Mouse (Mus musculus): ENCODE measurements around the gene Rasl2-9.
"Not testable (repeated sequence)": the region's sequence is repeated elsewhere in the genome, so short reads cannot be mapped to it uniquely, and the experiment has no call there.

The Rasl2-9 gene

DNA sequence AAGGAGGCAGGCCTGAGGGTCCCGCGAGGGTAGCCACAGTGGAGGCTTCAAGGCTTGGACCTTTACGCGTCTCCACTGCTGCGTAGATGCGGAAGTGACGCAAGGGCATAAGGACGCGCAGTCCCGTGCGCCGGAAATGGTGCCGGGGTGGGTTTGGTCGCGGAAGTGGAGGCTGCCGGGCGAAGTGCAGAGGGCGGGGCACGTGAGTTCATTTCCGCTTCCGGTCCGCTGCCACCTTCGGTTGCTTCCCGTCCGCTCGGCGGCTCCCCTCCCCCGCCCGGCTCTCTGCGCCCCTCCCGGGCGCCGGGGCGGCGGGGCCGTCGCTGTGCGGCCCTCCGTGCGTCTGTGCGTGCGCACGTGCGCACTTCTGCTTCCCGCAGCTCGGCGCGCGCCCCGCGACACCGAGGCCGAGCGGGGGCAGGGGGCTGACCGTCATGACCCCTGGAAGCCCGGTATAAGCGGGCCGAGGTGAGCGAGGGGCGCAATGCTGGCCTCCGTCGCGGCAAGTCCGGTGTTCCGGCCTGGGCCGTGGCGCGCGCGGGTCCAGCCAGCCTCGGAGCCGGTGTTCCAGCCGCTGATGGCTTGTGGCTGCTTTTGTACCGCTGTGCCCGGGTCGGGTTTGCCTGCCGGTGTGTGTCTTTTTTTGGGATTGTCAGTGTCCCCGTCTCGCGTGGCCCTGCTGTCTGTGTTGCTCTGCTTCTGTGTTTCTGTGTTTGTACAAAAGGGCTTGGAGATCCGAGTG, 45.6 kb downstream of the Rasl2-9 start, which contains the start of gene Epn1:
TSS of gene Epn1 (plus strand) at position 226 of the 742 bp plus-strand sequence.
- peak; percentile 95 for DNase-seq

DNA sequence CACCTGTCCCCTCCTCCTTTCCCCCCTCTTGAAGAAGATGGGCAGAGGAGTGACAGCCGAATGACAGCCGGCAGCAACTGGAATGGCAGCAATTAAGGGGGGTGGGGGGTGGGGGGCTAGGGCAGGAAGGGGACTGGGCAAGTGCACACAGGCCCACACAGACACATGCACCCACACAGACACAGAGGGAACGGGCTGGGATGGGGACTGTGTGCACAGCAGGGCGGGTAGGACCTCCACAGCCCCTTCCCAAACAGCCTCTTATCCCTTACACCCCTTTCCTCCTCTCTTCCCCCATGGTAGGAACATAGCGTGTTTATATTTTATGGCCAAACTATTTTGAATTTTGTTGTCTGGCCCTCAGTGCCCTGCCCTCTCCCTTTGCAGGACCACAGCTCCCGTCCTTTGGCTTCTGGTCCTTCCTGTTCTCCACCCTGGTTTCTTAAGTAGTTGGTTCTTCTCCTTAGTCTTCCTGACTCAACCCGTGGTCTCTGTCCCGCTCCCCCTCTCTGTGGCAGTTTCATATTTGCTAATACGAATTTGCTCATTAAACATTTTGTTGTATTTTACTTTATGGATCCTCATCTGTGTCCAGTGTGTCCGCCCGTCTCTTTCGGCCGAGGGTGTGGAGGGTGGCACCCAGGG, 46.3 kb downstream of the Rasl2-9 start:
- DNase-seq, result not testable (repeated sequence)

DNA sequence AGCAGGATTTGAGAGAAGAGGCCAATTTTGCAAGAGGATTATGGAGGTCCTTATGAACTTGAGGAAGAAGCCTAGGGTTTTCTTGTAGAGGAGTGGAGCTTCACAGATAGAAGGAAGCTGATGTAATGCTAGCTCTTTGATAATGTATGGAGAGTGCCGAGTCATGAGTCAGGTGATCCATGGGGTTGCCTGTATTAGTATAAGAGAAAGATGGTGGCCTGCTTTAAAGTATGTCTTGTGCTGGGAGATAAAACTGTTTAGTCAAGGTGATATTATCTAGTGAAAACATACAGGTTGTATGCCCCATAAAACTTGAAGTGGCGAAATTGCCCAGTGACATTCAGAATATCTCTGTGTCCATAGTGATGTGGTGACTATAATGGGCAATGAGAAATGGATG, 48.8 kb downstream of the Rasl2-9 start:
- no peak for DNase-seq

DNA sequence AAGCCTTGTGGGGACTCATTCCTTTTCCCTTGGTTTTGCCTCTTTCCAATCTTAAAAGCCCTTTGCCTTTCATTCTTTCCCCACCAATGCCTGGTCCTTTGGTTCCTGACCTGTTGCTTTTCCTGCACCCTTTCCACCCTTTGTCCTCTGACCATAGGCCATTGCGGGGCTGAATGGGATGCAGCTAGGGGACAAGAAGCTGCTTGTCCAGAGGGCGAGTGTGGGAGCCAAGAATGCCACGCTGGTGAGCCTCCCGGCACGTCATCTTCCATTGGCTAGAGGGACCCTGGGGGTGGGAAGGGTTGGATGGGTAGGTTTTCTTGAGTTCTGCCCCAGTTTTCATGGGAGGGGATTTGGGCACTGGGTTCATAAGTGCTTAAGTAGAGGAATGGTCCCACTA, 50.8 kb downstream of the Rasl2-9 start:
- no peak for DNase-seq
